Mouse (Mus musculus): Measurements from ENCODE around the gene Slc9a5.

GRCm38 (mm10) chr8:105380308-105380707 lies 31.7 kb downstream of the Slc9a5 start:
- TF ChIP-seq POLR2A (IDR thresholded peaks at IDR 0.05; ENCODE audit: insufficient read depth, low read depth, low read length): no peak
- TF ChIP-seq CTCF (IDR thresholded peaks at IDR 0.05): no peak
- TF ChIP-seq EP300 (IDR thresholded peaks at IDR 0.05; ENCODE audit: insufficient read depth, low read depth, low read length): no peak

Measured in heart, adult 2 months (tissue).